Mouse (Mus musculus) heart, embryonic 14.5 days (tissue): ENCODE results near the gene Kri1. TPM values are rescaled to one million over a fixed set of nuclear protein-coding genes. Genes with fewer than 3 reads are reported as not detected.

Source experiments
- ATAC-seq: fragments of 200-750 bp; cut with Nextera tagmentation; 2 replicates; pipeline ENCODE4 v1.8.0; 2017; ENCODE audit warnings: low read depth, moderate TSS enrichment; ENCODE audit not compliant: insufficient number of reproducible peaks, insufficient read depth, low FRiP score
- H3K27ac ChIP-seq, 2 experiments: fragments of 200-500 bp in 1 of 2; fragments of 300-500 bp in 1 of 2; sonication (generic) in 1 of 2; replicated peaks in 1 of 2; 2 replicates each; pipeline ENCODE4 v1.5.1; 2012 to 2014; ENCODE audit warnings: low read depth in 2 of 2, low read length in 2 of 2, control low read depth in 1 of 2, mild to moderate bottlenecking in 1 of 2, mixed read lengths in 1 of 2; ENCODE audit not compliant: control insufficient read depth in 1 of 2, insufficient read depth in 1 of 2
- H3K27me3 ChIP-seq: fragments of 300-500 bp; sonication (generic); 2 replicates; pipeline ENCODE4 v1.6.1; 2014; ENCODE audit warnings: mild to moderate bottlenecking, low read length, control low read depth; ENCODE audit not compliant: control insufficient read depth, insufficient read depth
- H3K36me3 ChIP-seq: fragments of 300-500 bp; sonication (generic); 2 replicates; pipeline ENCODE4 v1.6.1; 2014; ENCODE audit warnings: mild to moderate bottlenecking, control low read depth, low read length, mixed read lengths; ENCODE audit not compliant: control insufficient read depth, insufficient read depth
- H3K4me1 ChIP-seq, 2 experiments: fragments of 200-500 bp in 1 of 2; fragments of 300-500 bp in 1 of 2; sonication (generic) in 1 of 2; 2 replicates each; pipeline ENCODE4 v1.6.1; 2012 to 2014; ENCODE audit warnings: low read length in 2 of 2, control low read depth in 1 of 2, mixed read lengths in 1 of 2; ENCODE audit not compliant: control insufficient read depth in 2 of 2, insufficient read depth in 2 of 2
- H3K4me2 ChIP-seq: fragments of 300-500 bp; sonication (generic); 2 replicates; pipeline ENCODE4 v1.6.1; 2014; ENCODE audit warnings: mild to moderate bottlenecking, low read length
- H3K4me3 ChIP-seq, 2 experiments: fragments of 200-500 bp in 1 of 2; fragments of 300-500 bp in 1 of 2; sonication (generic) in 1 of 2; 2 replicates each; pipeline ENCODE4 v1.5.1; 2012 to 2014; ENCODE audit warnings: low read length in 2 of 2, mild to moderate bottlenecking in 2 of 2, control low read depth in 1 of 2, low read depth in 1 of 2, moderate library complexity in 1 of 2; ENCODE audit not compliant: control insufficient read depth in 1 of 2, insufficient read depth in 1 of 2
- H3K9ac ChIP-seq: fragments of 300-500 bp; sonication (generic); 2 replicates; pipeline ENCODE4 v1.6.1; 2014; ENCODE audit warnings: mild to moderate bottlenecking, low read length
- H3K9me3 ChIP-seq: fragments of 300-500 bp; sonication (generic); 2 replicates; pipeline ENCODE4 v1.6.1; 2016; ENCODE audit warnings: low read length, control low read depth; ENCODE audit not compliant: control insufficient read depth
- WGBS: fragments of 180-500 bp; shearing (Covaris S2); extraction: QIAGEN DNeasy Blood & Tissue Kit; methylation state at CpG from one replicate; pipeline ENCODE4 v1.1.7; 2014; 5-methylcytosine and 5-hydroxymethylcytosine counted together
- polyA plus RNA-seq: library from polyadenylated mRNA; unstranded; fragments of >200 nt; fragmentation: Nextera tagmentation; extraction: Ambion mirVana; gene quantifications from 2 replicates; pipeline ENCODE4 v1.2.1, GENCODE M21; 2014

Gene Kri1
- polyA plus RNA-seq, 1 experiment from 2014 or later, result 12.6 TPM

GRCm38 (mm10) chr9:21314367-21315140 lies 26.8 kb upstream of the Kri1 start:
- H3K9ac ChIP-seq, result no peak overlapping the region
- H3K9me3 ChIP-seq, result no peaks in the 10 kb centered on the region
- H3K4me3 ChIP-seq, result no peak overlapping the region
- no peak overlapping the region for H3K4me2 ChIP-seq
- H3K36me3 ChIP-seq, result no peaks in the 10 kb centered on the region
- no peaks in the 10 kb centered on the region for H3K4me1 ChIP-seq
- no peak for ATAC-seq
- H3K27me3 ChIP-seq, result peaks cover 14% of the 10 kb centered on the region
- WGBS, result 85% methylated on average over 9 of the region's 9 CpGs
- H3K27ac ChIP-seq, result no peak overlapping the region

GRCm38 (mm10) chr9:21313394-21313793 lies 25.6 kb upstream of the Kri1 start:
- Histone ChIP-seq H3K9ac (no peak overlapping the region), H3K36me3 (no peaks in the 10 kb centered on the region), H3K27ac (no peak overlapping the region), H3K4me3 (no peak overlapping the region), H3K27me3 (peaks cover 14% of the 10 kb centered on the region), H3K4me1 (no peaks in the 10 kb centered on the region), H3K9me3 (no peaks in the 10 kb centered on the region), H3K4me2 (no peak overlapping the region)
- WGBS, result 7% methylated on average over 11 of the region's 11 CpGs
- peak; percentile 60; the same call in 1 of the 2 replicates for ATAC-seq

GRCm38 (mm10) chr9:21312134-21312533 lies 24.4 kb upstream of the Kri1 start, which contains the start of gene Ap1m2:
Gene Ap1m2 (minus strand): TSS chr9:21312337.
- H3K9ac ChIP-seq, result no peak within 1 kb of the TSS
- no peak within 1 kb of the TSS for H3K27ac ChIP-seq
- peak within 1 kb of the TSS; percentile 19; the same call in 1 of the 2 replicates for H3K4me2 ChIP-seq
- H3K9me3 ChIP-seq, result no peaks in the 10 kb centered on the region
- 12% methylated on average over 35 of the region's 35 CpGs for WGBS
- no peak for ATAC-seq
- H3K4me3 ChIP-seq, result 0 out of 4 replicates have a peak within 1 kb of the TSS, but pooled peaks of 1 of the 2 experiments have one; percentile 10
- no peaks in the 10 kb centered on the region for H3K36me3 ChIP-seq
- peaks cover 14% of the 10 kb centered on the region for H3K27me3 ChIP-seq
- H3K4me1 ChIP-seq, result no peaks in the 10 kb centered on the region

GRCm38 (mm10) chr9:21311695-21312094 lies 23.9 kb upstream of the Kri1 start:
- H3K4me3 ChIP-seq, result 0 out of 4 replicates have a peak overlapping the region, but pooled peaks of 1 of the 2 experiments have one; percentile 10
- peaks cover 14% of the 10 kb centered on the region for H3K27me3 ChIP-seq
- no peak for ATAC-seq
- no peaks in the 10 kb centered on the region for H3K4me1 ChIP-seq
- no peaks in the 10 kb centered on the region for H3K9me3 ChIP-seq
- H3K36me3 ChIP-seq, result no peaks in the 10 kb centered on the region
- 30% methylated on average over 7 of the region's 7 CpGs for WGBS
- no peak overlapping the region for H3K9ac ChIP-seq
- peak overlapping the region; percentile 19; the same call in 1 of the 2 replicates for H3K4me2 ChIP-seq
- no peak overlapping the region for H3K27ac ChIP-seq

- Histone ChIP-seq H3K36me3 (no peaks in the 10 kb centered on the region), H3K4me2 (0 out of 2 replicates have a peak overlapping the region, but pooled peaks have one; percentile 8), H3K4me3 (no peak overlapping the region), H3K9ac (no peak overlapping the region), H3K9me3 (no peaks in the 10 kb centered on the region), H3K27me3 (peaks cover 14% of the 10 kb centered on the region), H3K4me1 (peaks cover 0 to 2% of the 10 kb centered on the region in 2 experiments; a peak in 1 of 4 replicates), H3K27ac (no peak overlapping the region)
- WGBS, result 55% methylated on average over 15 of the region's 15 CpGs
- no peak for ATAC-seq
Observed at GRCm38 (mm10) chr9:21309150-21309741, 21.5 kb upstream of the Kri1 start.

GRCm38 (mm10) chr9:21305065-21305464 lies 17.3 kb upstream of the Kri1 start:
- WGBS, result 63% methylated on average over 7 of the region's 7 CpGs
- Histone ChIP-seq H3K36me3 (no peaks in the 10 kb centered on the region), H3K4me2 (no peak overlapping the region), H3K4me3 (no peak overlapping the region), H3K27ac (no peak overlapping the region), H3K9me3 (no peaks in the 10 kb centered on the region), H3K4me1 (peaks cover 0 to 2% of the 10 kb centered on the region in 2 experiments; a peak in 1 of 4 replicates), H3K27me3 (no peaks in the 10 kb centered on the region), H3K9ac (no peak overlapping the region; the same call in 1 of the 2 replicates)
- ATAC-seq, result no peak

GRCm38 (mm10) chr9:21299014-21299413 lies 11.2 kb upstream of the Kri1 start:
- no peaks in the 10 kb centered on the region for H3K36me3 ChIP-seq
- H3K27me3 ChIP-seq, result no peaks in the 10 kb centered on the region
- no peak overlapping the region for H3K27ac ChIP-seq
- WGBS, result 78% methylated on average over 10 of the region's 10 CpGs
- no peaks in the 10 kb centered on the region for H3K4me1 ChIP-seq
- no peak for ATAC-seq
- H3K9ac ChIP-seq, result no peak overlapping the region
- no peaks in the 10 kb centered on the region for H3K9me3 ChIP-seq
- no peak overlapping the region for H3K4me3 ChIP-seq
- no peak overlapping the region for H3K4me2 ChIP-seq
